Mouse (Mus musculus) neural tube, embryonic 14.5 days (tissue): Measurements from ENCODE around the gene Noc2l. TPM values are rescaled to one million over a fixed set of nuclear protein-coding genes. Genes with fewer than 3 reads are reported as not detected.

ENCODE experiments used
- ATAC-seq: fragments of 200-750 bp; cut with Nextera tagmentation; 2 replicates; pipeline ENCODE4 v1.8.0; 2017; ENCODE audit warnings: low read depth, mild to moderate bottlenecking, moderate TSS enrichment, moderate library complexity
- H3K27ac ChIP-seq: fragments of 300-500 bp; sonication (generic); 2 replicates; pipeline ENCODE4 v1.5.1; 2014; ENCODE audit warnings: low read depth, mild to moderate bottlenecking, control low read depth, low read length, moderate library complexity, mixed read lengths
- H3K27me3 ChIP-seq: fragments of 300-500 bp; sonication (generic); 2 replicates; pipeline ENCODE4 v1.6.1; 2014; ENCODE audit warnings: low read length; ENCODE audit not compliant: control insufficient read depth, insufficient read depth
- H3K36me3 ChIP-seq: fragments of 300-500 bp; sonication (generic); 2 replicates; pipeline ENCODE4 v1.6.1; 2014; ENCODE audit warnings: low read length, mixed read lengths; ENCODE audit not compliant: control insufficient read depth, insufficient read depth
- H3K4me1 ChIP-seq: fragments of 300-500 bp; sonication (generic); 2 replicates; pipeline ENCODE4 v1.6.1; 2014; ENCODE audit warnings: low read length; ENCODE audit not compliant: control insufficient read depth, insufficient read depth
- H3K4me2 ChIP-seq: fragments of 300-500 bp; sonication (generic); 2 replicates; pipeline ENCODE4 v1.6.1; 2014; ENCODE audit warnings: mild to moderate bottlenecking, low read depth, low read length, control low read depth
- H3K4me3 ChIP-seq: fragments of 300-500 bp; sonication (generic); 2 replicates; pipeline ENCODE4 v1.5.1; 2014; ENCODE audit warnings: low read depth, low read length, control low read depth, mixed read lengths
- H3K9ac ChIP-seq: fragments of 300-500 bp; sonication (generic); replicated peaks from 2 replicates; pipeline ENCODE4 v1.6.1; 2014; ENCODE audit warnings: low read depth, mild to moderate bottlenecking, control low read depth, low read length, mixed read lengths
- H3K9me3 ChIP-seq: fragments of 300-500 bp; sonication (generic); 2 replicates; pipeline ENCODE4 v1.6.1; 2016; ENCODE audit warnings: low read length; ENCODE audit not compliant: control insufficient read depth
- WGBS: fragments of 180-500 bp; shearing (Covaris S2); extraction: QIAGEN DNeasy Blood & Tissue Kit; methylation state at CpG from one replicate; pipeline ENCODE4 v1.1.7; 2014; 5-methylcytosine and 5-hydroxymethylcytosine counted together
- polyA plus RNA-seq: library from polyadenylated mRNA; unstranded; fragments of >200 nt; fragmentation: Nextera tagmentation; extraction: Ambion mirVana; gene quantifications from 2 replicates; pipeline ENCODE4 v1.2.1, GENCODE M21; 2014

Noc2l gene
- polyA plus RNA-seq: 50.1 and 53.2 TPM in 2 replicates

DNA sequence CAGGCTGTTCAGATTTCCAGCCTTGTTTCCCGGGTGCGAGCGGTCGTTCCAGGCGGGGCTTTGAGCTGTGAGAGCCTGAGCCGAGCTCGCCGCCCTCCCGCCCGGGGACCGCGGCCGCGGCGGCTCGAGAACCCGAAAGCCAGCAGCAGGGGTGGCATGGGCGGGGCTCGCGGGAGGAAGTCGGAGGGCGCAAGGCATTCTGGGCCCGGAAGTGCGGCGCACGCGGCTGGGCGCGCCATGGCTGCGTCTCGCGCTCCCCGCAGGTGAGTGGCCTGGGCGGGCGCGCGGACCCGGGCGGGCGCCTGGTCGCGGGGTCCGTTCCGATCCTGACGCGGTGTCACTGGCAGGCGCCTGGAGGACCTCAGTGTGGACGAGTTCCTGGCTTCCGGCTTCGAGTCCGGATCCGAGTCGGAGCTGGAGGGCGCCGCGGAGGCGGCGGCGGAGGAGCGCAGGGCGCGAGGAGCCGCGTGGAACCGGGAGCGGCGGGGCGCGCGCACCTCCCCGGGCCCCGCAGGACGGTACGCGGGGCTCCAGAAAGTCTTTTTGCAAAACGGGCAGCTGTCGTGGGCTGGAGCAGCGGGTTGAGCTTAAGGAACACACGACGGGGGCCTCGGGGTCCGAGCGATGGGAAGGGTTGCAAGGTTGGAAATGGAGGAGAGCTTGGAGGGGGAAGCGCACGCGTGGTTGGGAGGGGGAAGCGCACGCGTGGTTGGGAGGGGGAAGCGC is at the start of gene Noc2l:
TSS of gene Noc2l (plus strand) at position 203 of the 726 bp plus-strand sequence.
- H3K9me3 ChIP-seq: no peaks in the 10 kb centered on the region
- peak; percentile 88 for ATAC-seq
- under 1% methylated on average over 72 of the region's 90 CpGs for WGBS
- H3K4me1 ChIP-seq: peaks cover 14% of the 10 kb centered on the region
- peak within 1 kb of the TSS; percentile 86 for H3K27ac ChIP-seq
- peaks cover 43% of the 10 kb centered on the region for H3K36me3 ChIP-seq
- H3K27me3 ChIP-seq: no peaks in the 10 kb centered on the region
- peak within 1 kb of the TSS; percentile 87 for H3K4me3 ChIP-seq
- H3K9ac ChIP-seq: peak within 1 kb of the TSS; percentile 73
- H3K4me2 ChIP-seq: peak within 1 kb of the TSS; percentile 93

GRCm38 (mm10) chr4:156188162-156188810 is 47.5 kb upstream of the Noc2l start:
- ATAC-seq: no peak
- H3K4me1 ChIP-seq: peaks cover 61% of the 10 kb centered on the region
- peak overlapping the region; percentile 74; the same call in 1 of the 2 replicates for H3K27ac ChIP-seq
- no peak overlapping the region for H3K9ac ChIP-seq
- H3K36me3 ChIP-seq: no peaks in the 10 kb centered on the region; the same call in 1 of the 2 replicates
- 33% methylated on average over 5 of the region's 5 CpGs for WGBS
- no peak overlapping the region for H3K4me3 ChIP-seq
- no peak overlapping the region for H3K4me2 ChIP-seq
- H3K9me3 ChIP-seq: no peaks in the 10 kb centered on the region
- no peaks in the 10 kb centered on the region for H3K27me3 ChIP-seq

DNA sequence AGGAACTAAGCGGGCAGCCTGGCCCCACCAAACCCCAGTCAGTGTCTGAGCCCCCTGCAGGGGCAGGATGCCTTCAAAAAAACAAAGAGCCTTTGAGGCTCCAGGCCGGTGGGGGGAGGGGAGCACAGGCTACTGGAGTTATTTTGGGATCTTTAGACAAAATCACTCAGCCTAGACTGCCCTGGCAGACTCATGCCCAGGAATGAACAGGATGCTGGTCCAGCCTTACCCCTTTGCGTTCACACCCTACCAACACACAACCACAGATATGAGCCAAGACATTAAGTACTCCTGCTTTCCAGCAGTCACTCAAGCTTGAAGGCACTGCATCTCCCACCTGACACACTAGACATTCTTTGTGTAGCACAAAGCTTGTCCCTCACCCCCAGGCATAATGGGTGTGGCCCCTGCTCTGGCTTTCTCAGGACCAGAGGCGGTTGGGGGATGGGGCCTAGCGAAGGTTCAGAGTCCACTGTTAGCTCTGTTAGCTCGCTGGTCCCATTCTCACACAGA is 46.9 kb upstream of the Noc2l start:
- Histone ChIP-seq H3K36me3 (no peaks in the 10 kb centered on the region; the same call in 1 of the 2 replicates), H3K9ac (no peak overlapping the region; the same call in 1 of the 2 replicates), H3K27ac (peak overlapping the region; percentile 74), H3K4me3 (no peak overlapping the region), H3K27me3 (no peaks in the 10 kb centered on the region), H3K9me3 (no peaks in the 10 kb centered on the region), H3K4me1 (peaks cover 60% of the 10 kb centered on the region), H3K4me2 (peak overlapping the region; percentile 33; the same call in 1 of the 2 replicates)
- ATAC-seq: peak; percentile 36; the same call in 1 of the 2 replicates
- 9% methylated on average over 6 of the region's 6 CpGs for WGBS

DNA sequence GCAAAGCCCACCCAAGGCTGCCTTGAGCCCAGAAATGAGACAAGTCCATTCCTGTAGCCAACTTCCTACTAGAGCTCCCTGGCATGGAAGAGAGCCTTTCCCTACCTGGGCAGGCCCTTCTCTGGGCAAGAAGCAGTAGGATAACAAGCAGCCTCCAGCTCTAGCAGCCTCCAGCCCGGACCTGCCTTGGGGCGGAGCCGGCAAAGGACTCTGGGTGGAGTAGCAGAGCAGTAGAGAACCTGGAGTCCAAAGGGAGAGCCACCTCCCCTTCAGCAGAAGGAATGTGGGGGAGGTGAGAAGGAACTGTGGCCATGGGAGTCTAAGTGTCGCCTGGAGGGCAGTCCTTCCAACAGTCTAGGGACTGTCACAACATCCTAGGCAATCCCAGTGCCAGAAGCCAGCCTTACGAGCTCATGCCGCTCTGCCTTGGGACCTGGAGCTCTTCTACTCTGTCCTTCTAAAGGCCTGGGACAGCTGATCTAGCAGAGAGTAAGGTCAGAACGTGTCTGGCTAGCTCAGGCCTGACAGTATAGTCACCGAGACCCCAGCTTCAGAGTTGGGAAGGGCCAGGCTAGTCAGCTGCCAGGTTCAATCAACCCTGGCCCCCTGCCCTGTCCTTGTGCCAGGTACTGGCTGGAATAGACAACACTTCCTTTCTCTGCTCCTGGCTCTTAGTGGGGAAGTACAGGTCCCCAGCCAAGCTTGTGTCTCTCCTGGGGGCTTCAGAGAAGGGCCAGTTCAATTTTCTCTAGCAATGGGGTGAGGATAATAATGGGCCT is 43.2 kb upstream of the Noc2l start:
- H3K9ac ChIP-seq: no peak overlapping the region
- H3K27me3 ChIP-seq: no peaks in the 10 kb centered on the region
- no peak for ATAC-seq
- no peak overlapping the region for H3K4me2 ChIP-seq
- H3K27ac ChIP-seq: 0 out of 2 replicates have a peak overlapping the region, but pooled peaks have one; percentile 28
- H3K9me3 ChIP-seq: no peaks in the 10 kb centered on the region
- WGBS: 54% methylated on average over 8 of the region's 8 CpGs
- H3K4me3 ChIP-seq: no peak overlapping the region
- H3K4me1 ChIP-seq: peaks cover 52% of the 10 kb centered on the region
- no peaks in the 10 kb centered on the region; the same call in 1 of the 2 replicates for H3K36me3 ChIP-seq

GRCm38 (mm10) chr4:156193200-156193590 is 42.6 kb upstream of the Noc2l start:
- Histone ChIP-seq H3K9me3 (no peaks in the 10 kb centered on the region), H3K27me3 (no peaks in the 10 kb centered on the region), H3K9ac (no peak overlapping the region), H3K4me3 (no peak overlapping the region), H3K27ac (no peak overlapping the region), H3K4me1 (peaks cover 50% of the 10 kb centered on the region), H3K36me3 (no peaks in the 10 kb centered on the region; the same call in 1 of the 2 replicates), H3K4me2 (no peak overlapping the region)
- no peak for ATAC-seq
- WGBS: 15% methylated on average over 2 of the region's 2 CpGs

GRCm38 (mm10) chr4:156193906-156194305 is 41.9 kb upstream of the Noc2l start:
- Histone ChIP-seq H3K36me3 (no peaks in the 10 kb centered on the region; the same call in 1 of the 2 replicates), H3K4me2 (no peak overlapping the region), H3K9ac (no peak overlapping the region), H3K27me3 (no peaks in the 10 kb centered on the region), H3K4me3 (no peak overlapping the region), H3K4me1 (peaks cover 43% of the 10 kb centered on the region), H3K9me3 (no peaks in the 10 kb centered on the region), H3K27ac (no peak overlapping the region)
- no peak for ATAC-seq
- WGBS: 75% methylated on average over 5 of the region's 5 CpGs

DNA sequence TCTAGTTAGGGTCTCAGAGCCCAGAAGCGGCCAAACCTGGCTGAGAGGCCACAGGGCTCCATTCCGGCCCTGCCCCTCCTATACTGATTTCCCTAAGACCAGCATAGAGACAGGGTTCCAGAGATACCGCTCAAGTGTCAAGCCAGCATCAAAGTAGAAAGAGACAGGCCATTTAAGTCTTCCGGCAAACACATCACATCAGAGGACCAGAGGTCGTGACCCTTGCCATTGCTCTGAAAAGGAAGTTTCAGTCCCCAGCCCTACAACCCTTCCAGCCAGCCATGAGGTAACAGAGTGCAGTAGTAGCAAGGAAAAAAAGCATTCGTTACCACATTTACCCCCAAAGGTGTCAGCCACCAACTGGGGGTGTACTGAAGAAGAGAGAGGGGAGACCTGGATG is 41.5 kb upstream of the Noc2l start:
- Histone ChIP-seq H3K9ac (no peak overlapping the region), H3K4me1 (peaks cover 39% of the 10 kb centered on the region), H3K27me3 (no peaks in the 10 kb centered on the region), H3K27ac (no peak overlapping the region), H3K4me3 (no peak overlapping the region), H3K4me2 (peak overlapping the region; percentile 68; the same call in 1 of the 2 replicates), H3K36me3 (no peaks in the 10 kb centered on the region; the same call in 1 of the 2 replicates), H3K9me3 (no peaks in the 10 kb centered on the region)
- no peak for ATAC-seq
- 35% methylated on average over 6 of the region's 6 CpGs for WGBS

DNA sequence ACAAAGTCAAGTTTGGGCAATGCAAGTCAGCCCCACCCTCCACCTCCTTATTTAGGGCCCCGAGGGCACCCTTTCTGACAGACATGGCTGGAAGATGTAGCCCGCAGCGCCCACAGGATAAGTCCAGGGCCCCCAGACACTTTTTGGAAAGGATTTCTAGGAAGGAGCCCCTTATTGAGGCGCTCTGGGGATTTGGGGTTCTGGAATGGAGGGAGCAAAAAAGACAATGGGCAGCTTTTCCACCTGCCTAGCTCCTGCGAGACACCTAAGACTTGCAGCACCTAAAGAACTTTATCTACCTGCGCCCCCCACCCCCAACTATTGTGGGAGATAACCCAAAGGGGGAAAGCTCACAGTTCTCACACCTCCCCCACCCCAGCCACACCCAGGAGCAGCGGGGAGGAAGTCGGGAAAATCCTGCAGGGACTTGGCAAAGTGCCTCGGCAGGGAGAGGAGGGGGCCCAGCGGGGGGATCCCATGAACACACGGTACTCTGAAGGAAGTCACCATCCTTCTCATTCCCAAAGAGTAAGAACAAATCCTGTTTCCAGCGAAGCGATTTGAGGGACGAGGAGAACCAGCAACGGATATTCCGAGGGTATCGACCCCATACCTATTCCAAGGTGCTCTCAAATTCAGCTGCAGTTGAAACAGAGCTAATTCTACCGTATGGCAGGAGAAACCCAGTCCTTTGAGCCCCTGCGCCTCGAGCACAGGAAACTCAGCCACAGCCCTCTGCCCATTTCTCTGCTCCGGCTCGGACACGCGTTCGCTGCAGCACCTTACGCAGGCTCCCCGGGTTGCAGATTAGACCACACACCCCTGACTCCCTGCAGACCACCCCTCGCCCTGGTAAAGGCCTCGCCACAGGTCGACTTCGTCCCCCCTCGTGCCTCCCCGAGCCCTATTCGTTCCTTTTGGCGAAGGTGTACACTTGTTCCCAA is 39.6 kb upstream of the Noc2l start:
- H3K36me3 ChIP-seq: no peaks in the 10 kb centered on the region; the same call in 1 of the 2 replicates
- H3K4me3 ChIP-seq: peak overlapping the region; percentile 87
- 2% methylated on average over 35 of the region's 35 CpGs for WGBS
- peak; percentile 4; the same call in 1 of the 2 replicates for ATAC-seq
- no peaks in the 10 kb centered on the region for H3K9me3 ChIP-seq
- peak overlapping the region; percentile 76 for H3K27ac ChIP-seq
- H3K9ac ChIP-seq: peak overlapping the region; percentile 86
- H3K4me2 ChIP-seq: peak overlapping the region; percentile 68
- H3K4me1 ChIP-seq: peaks cover 35% of the 10 kb centered on the region
- no peaks in the 10 kb centered on the region for H3K27me3 ChIP-seq
